Mouse (Mus musculus): ENCODE results near the gene Plxnc1. TPM values are rescaled to one million over a fixed set of nuclear protein-coding genes. Genes with fewer than 3 reads are reported as not detected.

Gene Plxnc1
- polyA plus RNA-seq, 1 experiment from 2014 or later = 6.7 TPM

DNA sequence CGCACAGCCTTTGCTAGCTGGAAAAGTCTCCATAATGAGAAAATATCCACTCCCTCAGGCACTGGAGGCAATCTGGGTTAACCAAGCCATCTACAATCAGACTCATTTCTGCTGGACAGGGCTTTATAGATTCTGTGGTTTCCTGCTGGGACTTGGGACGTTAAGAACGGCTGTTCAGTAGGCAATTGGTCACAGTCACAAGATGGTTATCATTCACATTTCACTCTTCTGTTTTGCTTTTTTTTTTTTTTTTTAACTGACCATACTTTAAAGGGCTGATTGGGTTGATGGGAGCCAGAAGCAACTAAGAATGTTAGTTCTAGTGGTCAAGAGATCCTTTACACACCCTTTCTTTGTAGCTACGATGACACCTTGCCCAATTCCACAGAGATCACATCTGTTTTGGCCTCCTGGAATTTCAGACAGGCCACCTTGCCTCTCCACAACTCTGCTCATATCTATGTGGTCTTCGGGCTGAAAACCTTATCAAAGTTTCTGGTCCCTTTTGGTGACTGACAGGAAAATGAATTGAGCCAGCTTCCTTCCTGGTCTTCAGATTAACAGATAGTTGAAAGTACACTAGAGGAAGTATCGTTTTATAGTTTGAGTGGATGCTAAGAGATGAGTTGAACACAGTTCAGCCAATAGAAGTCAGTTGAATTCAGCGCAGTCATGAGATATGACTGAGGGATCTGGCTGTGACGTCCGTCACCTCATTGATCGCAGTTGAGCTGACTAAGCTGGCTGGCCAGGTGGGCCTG, 3.5 kb upstream of the Plxnc1 start:
- Histone ChIP-seq H3K27me3 (replicated peaks) (peaks cover 12% of the 10 kb centered on the region), H3K27ac (ENCODE audit: poor library complexity, severe bottlenecking) (no peak overlapping the region), H3K4me2 (no peak overlapping the region), H3K4me1 (replicated peaks) (peaks cover 14% of the 10 kb centered on the region), H3K36me3 (no peaks in the 10 kb centered on the region), H3K9ac (no peak overlapping the region), H3K4me3 (no peak overlapping the region), H3K9me3 (replicated peaks) (no peaks in the 10 kb centered on the region)
- no peak for ATAC-seq (ENCODE audit: insufficient number of reproducible peaks, low FRiP score)
- WGBS = 62% methylated on average over 10 of the region's 10 CpGs

DNA sequence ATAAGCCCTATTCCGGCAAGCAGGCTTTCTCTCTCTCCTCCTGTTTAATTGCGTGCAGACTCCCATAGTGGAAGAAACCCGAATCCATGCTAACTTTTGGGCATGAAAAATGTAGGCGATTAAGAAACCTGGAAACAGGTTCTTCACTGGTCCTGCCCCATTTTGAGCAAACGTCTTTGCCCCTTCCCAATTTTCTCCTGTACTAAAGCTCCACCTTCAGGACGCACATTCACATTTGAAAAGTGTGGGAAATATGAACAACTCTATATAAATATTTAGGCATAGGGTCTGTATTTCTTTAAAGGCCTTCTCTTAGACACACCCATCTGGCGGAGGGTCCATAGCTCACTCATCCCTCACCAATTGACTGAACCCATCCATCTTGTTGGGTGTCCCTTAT, 2.8 kb upstream of the Plxnc1 start:
- 62% methylated on average over 7 of the region's 7 CpGs for WGBS
- no peaks in the 10 kb centered on the region for H3K9me3 ChIP-seq (replicated peaks)
- H3K36me3 ChIP-seq = no peaks in the 10 kb centered on the region
- H3K4me1 ChIP-seq (replicated peaks) = peaks cover 21% of the 10 kb centered on the region
- no peak overlapping the region for H3K27ac ChIP-seq (ENCODE audit: poor library complexity, severe bottlenecking)
- H3K4me2 ChIP-seq = no peak overlapping the region
- ATAC-seq (ENCODE audit: insufficient number of reproducible peaks, low FRiP score) = no peak
- H3K27me3 ChIP-seq (replicated peaks) = peaks cover 17% of the 10 kb centered on the region
- H3K4me3 ChIP-seq = no peak overlapping the region
- no peak overlapping the region for H3K9ac ChIP-seq

DNA sequence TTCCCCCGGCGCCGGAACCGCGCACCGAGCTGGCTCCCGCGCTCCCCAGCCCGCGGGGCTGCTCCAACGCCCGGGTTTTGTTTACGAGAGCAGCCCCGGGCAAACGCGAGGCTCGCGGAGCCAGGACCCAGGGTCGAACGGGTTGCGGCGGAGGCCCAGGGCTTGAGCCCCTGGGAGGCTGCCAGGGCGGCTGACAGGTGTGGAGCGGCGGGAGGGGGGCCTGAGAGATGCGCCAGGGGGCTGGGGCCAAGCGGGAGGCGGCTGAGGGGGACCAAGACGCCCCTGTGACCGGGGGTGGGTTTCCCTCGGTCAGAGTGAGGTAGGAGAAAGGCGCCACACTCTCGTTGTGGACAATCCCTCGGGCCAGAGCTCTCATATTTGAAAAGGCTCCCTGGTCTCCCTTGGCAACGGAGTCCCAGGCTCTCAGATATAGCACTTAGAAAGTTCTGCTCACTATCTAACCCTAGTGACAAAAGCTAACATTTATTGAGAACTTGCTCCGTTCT, 624 bp upstream of the Plxnc1 start:
- WGBS = under 1% methylated on average over 36 of the region's 36 CpGs
- Histone ChIP-seq H3K4me3 (peak overlapping the region; percentile 78), H3K27ac (ENCODE audit: poor library complexity, severe bottlenecking) (peak overlapping the region; percentile 32; the same call in 1 of the 2 replicates), H3K36me3 (no peaks in the 10 kb centered on the region), H3K9ac (peak overlapping the region; percentile 76), H3K4me2 (peak overlapping the region; percentile 95), H3K9me3 (replicated peaks) (no peaks in the 10 kb centered on the region), H3K4me1 (replicated peaks) (peaks cover 29% of the 10 kb centered on the region), H3K27me3 (replicated peaks) (peaks cover 34% of the 10 kb centered on the region)
- ATAC-seq (ENCODE audit: insufficient number of reproducible peaks, low FRiP score) = peak; percentile 15; the same call in 1 of the 2 replicates

DNA sequence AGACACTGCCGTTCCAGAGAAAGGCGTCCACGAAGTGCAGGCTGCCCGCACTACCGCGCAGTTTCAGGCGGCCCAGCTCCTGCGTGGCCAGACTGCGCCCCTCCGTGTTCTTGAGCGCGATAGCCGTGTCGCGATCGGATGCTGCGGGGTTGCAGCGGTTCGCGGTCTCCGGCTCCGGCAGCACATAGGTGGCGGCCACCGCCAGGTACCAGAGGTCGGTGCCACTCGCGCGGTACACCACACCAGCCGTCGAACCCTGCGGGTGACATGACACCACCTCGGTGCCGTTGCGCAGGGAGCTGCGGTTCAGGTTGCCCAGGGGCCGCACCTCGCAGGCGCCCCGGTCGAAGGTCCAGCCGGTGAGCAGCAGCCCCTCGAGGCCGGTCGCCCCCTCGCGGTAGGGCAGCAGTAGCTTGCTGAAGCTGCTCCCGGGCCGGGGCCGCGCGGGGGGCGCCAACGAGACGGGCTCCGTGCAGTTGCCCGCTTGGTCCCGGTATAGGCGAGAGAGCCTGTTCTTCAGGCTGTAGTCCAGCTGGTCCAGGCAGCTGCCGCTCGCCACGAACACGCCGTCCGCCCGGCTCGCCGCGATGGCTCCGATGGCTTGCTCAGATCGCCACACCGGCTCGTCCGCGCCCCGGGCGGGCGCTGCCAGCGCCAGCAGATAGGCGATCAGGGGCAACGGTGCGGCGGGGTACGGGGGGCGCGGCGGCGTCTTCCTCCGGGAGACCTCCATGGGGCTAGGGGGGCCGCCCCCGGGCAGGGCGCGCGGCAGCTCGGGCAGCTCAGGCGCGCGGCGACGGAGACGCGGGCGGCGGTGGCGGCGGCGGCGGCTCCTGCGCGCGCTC, 567 bp downstream of the Plxnc1 start:
- Histone ChIP-seq H3K36me3 (no peaks in the 10 kb centered on the region), H3K27me3 (replicated peaks) (peaks cover 39% of the 10 kb centered on the region), H3K4me1 (replicated peaks) (peaks cover 32% of the 10 kb centered on the region), H3K27ac (ENCODE audit: poor library complexity, severe bottlenecking) (peak overlapping the region; percentile 55; the same call in 1 of the 2 replicates), H3K4me2 (peak overlapping the region; percentile 95), H3K4me3 (peak overlapping the region; percentile 78), H3K9me3 (replicated peaks) (no peaks in the 10 kb centered on the region), H3K9ac (peak overlapping the region; percentile 76)
- peak; percentile 36 for ATAC-seq (ENCODE audit: insufficient number of reproducible peaks, low FRiP score)
- WGBS = under 1% methylated on average over 98 of the region's 110 CpGs

DNA sequence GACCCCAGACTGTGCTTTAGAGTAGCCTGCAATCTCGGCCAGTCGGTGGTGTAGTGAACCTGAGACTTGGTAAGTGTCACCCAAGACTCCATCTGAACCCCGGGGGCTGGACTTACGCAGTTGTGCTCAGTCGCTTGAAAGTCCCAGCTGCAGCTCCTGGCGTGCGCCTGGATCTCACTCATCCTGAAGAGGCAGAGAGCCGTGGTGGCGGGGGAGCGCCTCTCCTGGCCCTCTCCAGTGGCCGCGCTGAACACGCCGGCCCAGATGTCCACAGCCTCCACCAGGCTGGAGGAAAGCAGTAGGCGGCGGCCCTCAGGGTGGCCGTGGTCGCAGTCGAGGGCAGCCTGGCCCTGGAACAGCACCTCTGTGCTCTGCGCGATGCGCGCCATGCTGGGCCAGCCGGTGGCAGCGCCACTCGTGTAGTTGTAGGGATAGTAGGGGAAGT, 1.2 kb downstream of the Plxnc1 start:
- peak; percentile 40 for ATAC-seq (ENCODE audit: insufficient number of reproducible peaks, low FRiP score)
- Histone ChIP-seq H3K4me1 (replicated peaks) (peaks cover 32% of the 10 kb centered on the region), H3K9me3 (replicated peaks) (no peaks in the 10 kb centered on the region), H3K36me3 (no peaks in the 10 kb centered on the region), H3K27me3 (replicated peaks) (peaks cover 39% of the 10 kb centered on the region), H3K4me2 (peak overlapping the region; percentile 95), H3K9ac (peak overlapping the region; percentile 76), H3K27ac (ENCODE audit: poor library complexity, severe bottlenecking) (peak overlapping the region; percentile 13; the same call in 1 of the 2 replicates), H3K4me3 (peak overlapping the region; percentile 78)
- WGBS = under 1% methylated on average over 26 of the region's 26 CpGs

DNA sequence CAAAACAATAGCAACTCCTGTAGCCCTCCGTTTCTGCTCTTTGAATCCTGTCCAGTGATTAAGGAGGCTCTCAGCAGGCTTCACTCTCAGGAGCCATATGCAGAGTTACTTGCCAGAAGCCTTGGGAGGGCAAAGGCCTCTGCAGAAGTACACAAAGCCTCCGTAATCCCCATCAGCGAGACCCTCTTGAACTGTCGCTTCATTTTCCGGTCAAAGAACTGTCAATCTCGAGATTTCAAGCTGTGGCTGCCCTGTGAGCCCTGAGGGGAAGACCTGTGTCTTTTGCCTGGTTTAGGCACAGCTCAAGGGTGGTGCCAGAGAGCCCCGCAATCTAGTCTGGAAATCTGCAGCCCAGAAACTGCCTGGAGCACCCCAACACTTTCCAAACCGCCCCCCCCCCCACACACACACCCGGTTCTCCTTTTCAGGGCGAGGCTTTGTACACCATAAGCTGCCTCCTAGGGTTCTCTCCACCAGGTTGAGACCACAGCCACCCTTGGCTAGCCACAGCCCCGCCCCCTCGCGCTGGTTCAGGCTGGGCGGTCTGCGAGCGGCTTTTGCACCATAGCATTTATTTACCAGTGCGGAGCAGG, 2.1 kb downstream of the Plxnc1 start:
- H3K36me3 ChIP-seq = no peaks in the 10 kb centered on the region
- H3K9ac ChIP-seq = peak overlapping the region; percentile 76
- under 1% methylated on average over 17 of the region's 17 CpGs for WGBS
- H3K27ac ChIP-seq (ENCODE audit: poor library complexity, severe bottlenecking) = peak overlapping the region; percentile 52; the same call in 1 of the 2 replicates
- peaks cover 39% of the 10 kb centered on the region for H3K27me3 ChIP-seq (replicated peaks)
- peak; percentile 40; the same call in 1 of the 2 replicates for ATAC-seq (ENCODE audit: insufficient number of reproducible peaks, low FRiP score)
- peak overlapping the region; percentile 95 for H3K4me2 ChIP-seq
- no peaks in the 10 kb centered on the region for H3K9me3 ChIP-seq (replicated peaks)
- H3K4me3 ChIP-seq = peak overlapping the region; percentile 78
- H3K4me1 ChIP-seq (replicated peaks) = peaks cover 32% of the 10 kb centered on the region

DNA sequence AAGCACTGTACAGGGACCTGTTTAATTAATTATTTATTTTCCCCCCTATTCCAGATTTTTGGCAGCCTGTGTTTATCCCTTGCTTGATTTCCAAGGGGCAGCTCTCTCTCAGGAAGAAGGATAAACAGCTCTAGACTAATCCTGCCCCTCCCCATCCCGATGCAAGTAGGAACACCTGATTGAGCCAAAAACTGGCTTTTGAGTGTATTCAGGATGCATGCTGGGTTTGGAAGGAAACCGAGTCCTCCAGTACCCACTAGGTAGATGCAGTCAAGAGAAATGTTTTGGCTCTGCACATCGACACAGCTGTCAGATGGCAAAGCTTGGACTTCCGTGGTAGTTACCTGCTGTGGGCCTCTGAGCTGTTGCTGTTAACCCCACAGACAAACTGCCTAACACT, 3.1 kb downstream of the Plxnc1 start:
- Histone ChIP-seq H3K9me3 (replicated peaks) (no peaks in the 10 kb centered on the region), H3K4me3 (peak overlapping the region; percentile 78; the same call in 1 of the 2 replicates), H3K4me2 (peak overlapping the region; percentile 95), H3K9ac (no peak overlapping the region), H3K27me3 (replicated peaks) (peaks cover 38% of the 10 kb centered on the region), H3K4me1 (replicated peaks) (peaks cover 32% of the 10 kb centered on the region), H3K27ac (ENCODE audit: poor library complexity, severe bottlenecking) (no peak overlapping the region), H3K36me3 (no peaks in the 10 kb centered on the region)
- ATAC-seq (ENCODE audit: insufficient number of reproducible peaks, low FRiP score) = no peak
- WGBS = 16% methylated on average over 4 of the region's 4 CpGs

DNA sequence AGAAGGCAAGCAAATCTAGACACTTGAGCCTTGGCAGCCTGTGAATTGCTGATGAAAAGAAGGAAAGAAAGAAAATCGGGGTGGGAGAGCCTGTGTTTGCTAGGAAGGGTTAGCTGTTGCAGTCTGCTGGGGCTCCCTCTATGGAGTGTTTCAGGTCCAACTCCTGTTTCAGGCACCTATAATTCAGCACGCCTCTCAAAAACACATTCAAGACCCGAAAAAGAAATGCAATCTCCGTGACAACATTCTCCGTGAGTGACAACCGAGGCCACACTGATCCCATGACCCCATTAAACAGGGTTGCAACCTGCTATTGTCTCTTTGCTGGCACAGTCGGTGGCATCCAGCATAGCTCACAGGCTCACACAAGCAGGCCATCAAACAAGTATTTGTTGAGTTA, 3.8 kb downstream of the Plxnc1 start:
- Histone ChIP-seq H3K27me3 (replicated peaks) (peaks cover 30% of the 10 kb centered on the region), H3K4me1 (replicated peaks) (peaks cover 30% of the 10 kb centered on the region), H3K9me3 (replicated peaks) (no peaks in the 10 kb centered on the region), H3K4me3 (0 out of 2 replicates have a peak overlapping the region, but pooled peaks have one; percentile 9), H3K36me3 (no peaks in the 10 kb centered on the region), H3K4me2 (peak overlapping the region; percentile 21; the same call in 1 of the 2 replicates), H3K9ac (no peak overlapping the region), H3K27ac (ENCODE audit: poor library complexity, severe bottlenecking) (no peak overlapping the region)
- WGBS = 25% methylated on average over 7 of the region's 7 CpGs
- ATAC-seq (ENCODE audit: insufficient number of reproducible peaks, low FRiP score) = no peak

DNA sequence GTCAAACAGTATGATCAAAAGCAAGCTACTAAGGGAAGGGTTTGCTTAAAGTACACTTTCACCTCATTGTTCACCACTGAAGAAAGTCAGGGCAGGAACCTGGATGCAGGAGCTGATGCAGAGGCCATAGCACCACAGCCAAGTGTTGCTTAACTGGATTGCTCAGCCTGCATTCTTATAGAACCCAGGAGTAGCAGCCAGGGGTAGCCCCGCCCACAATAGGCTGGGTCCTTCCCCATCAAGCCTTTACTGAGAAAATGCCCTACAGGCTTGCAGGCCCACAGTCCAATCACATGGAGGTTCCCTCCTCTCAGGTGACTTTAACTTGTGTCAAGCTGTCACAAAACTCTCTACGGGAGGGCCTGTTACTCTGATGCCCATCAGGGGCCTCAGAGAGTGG, 4.6 kb downstream of the Plxnc1 start:
- Histone ChIP-seq H3K27ac (ENCODE audit: poor library complexity, severe bottlenecking) (no peak overlapping the region), H3K27me3 (replicated peaks) (peaks cover 27% of the 10 kb centered on the region), H3K4me2 (no peak overlapping the region), H3K9ac (no peak overlapping the region), H3K4me3 (no peak overlapping the region), H3K9me3 (replicated peaks) (no peaks in the 10 kb centered on the region), H3K4me1 (replicated peaks) (peaks cover 29% of the 10 kb centered on the region), H3K36me3 (no peaks in the 10 kb centered on the region)
- 34% methylated on average over 2 of the region's 2 CpGs for WGBS
- ATAC-seq (ENCODE audit: insufficient number of reproducible peaks, low FRiP score) = no peak

DNA sequence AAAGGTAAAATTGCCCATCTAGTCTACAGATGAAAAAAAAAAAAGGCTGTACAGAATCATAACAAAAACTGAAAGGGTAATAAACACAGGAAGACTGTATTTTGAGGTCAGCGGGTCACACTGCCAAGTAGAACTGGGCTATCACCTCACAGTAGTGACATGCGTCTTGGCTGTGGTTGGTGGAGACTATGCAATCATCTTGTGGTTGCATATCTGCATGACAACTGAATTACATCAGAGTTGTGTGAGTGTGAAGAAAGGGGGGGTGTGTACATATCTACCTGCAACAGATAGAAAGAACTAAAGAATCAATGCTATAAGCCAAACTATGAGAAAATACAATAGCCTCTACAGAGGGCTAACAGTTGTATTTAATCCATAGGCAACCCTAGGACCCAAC, 5.7 kb downstream of the Plxnc1 start:
- H3K4me1 ChIP-seq (replicated peaks) = peaks cover 29% of the 10 kb centered on the region
- no peak overlapping the region for H3K4me2 ChIP-seq
- peaks cover 27% of the 10 kb centered on the region for H3K27me3 ChIP-seq (replicated peaks)
- no peak for ATAC-seq (ENCODE audit: insufficient number of reproducible peaks, low FRiP score)
- no peaks in the 10 kb centered on the region for H3K36me3 ChIP-seq
- H3K9me3 ChIP-seq (replicated peaks) = no peaks in the 10 kb centered on the region
- H3K4me3 ChIP-seq = no peak overlapping the region
- no peak overlapping the region for H3K9ac ChIP-seq
- no peak overlapping the region for H3K27ac ChIP-seq (ENCODE audit: poor library complexity, severe bottlenecking)
- WGBS = 80% methylated on average over 2 of the region's 2 CpGs
